In genomic region chr11:80974616-80975015, GRCm38 (mm10) we compare ENCODE assay signal across 17 mouse cellular contexts.
DNase-seq lines count a peak whose midpoint lies in the region; ATAC-seq and TF ChIP-seq lines count a peak whose summit lies in the region.
"Had no signal": no experiment of that assay in that cellular context is flagged by ENCODE, and none has a peak within 500 bp of the region (broad histone marks: within the 10 kb centered on the region; RNA-seq: fewer than 3 reads in every experiment).

No protein-coding gene starts in this region.

- no peak overlapping the region for H3K4me3 ChIP-seq in gastrocnemius, adult 2 months
- H3K4me3 ChIP-seq: embryonic facial prominence, embryonic 12.5 days; limb, embryonic 10.5 days; midbrain, embryonic 12.5 days; myocyte; neural tube, embryonic 15.5 days had no signal

- peak overlapping the region; percentile 38; the same call in 1 of the 2 replicates for H3K27ac ChIP-seq in gastrocnemius, adult 2 months
- H3K27ac ChIP-seq: embryonic facial prominence, embryonic 12.5 days; limb, embryonic 10.5 days; liver, embryonic 14.5 days; midbrain, embryonic 12.5 days; neural tube, embryonic 15.5 days had no signal

- DNase-seq in gastrocnemius, adult 2 months, result peak; percentile 30
- no peak for DNase-seq in gastrocnemius, postnatal 14 days
- DNase-seq in kidney, adult 18-20 months, result peak; percentile 3
- DNase-seq in kidney, adult 9 months, result no peak
- DNase-seq in lung, postnatal 10 days, result peak; percentile 32
- no peak for DNase-seq in lung, postnatal 4 days
- peak; percentile 25 for DNase-seq in lung, postnatal 36 days
- DNase-seq: forebrain, postnatal 0 days; thymus, adult 2 months had no signal

- ATAC-seq in inflammation-experienced regulatory T-cells, adult 6 months, result no peak
- ATAC-seq: forebrain, postnatal 0 days; hindbrain, embryonic 16.5 days had no signal

- no peak for TF ChIP-seq CTCF in gastrocnemius, adult 2 months (IDR thresholded peaks at IDR 0.05)

- intact Hi-C loops in gastrocnemius, adult 2 months (cut with DNase I), result no loop called here
- intact Hi-C loops in gastrocnemius, postnatal 14 days (cut with DNase I; ENCODE audit: low total_unique reads), result no loop called here

Comparison
In these comparisons a context has a peak if more than half of its experiments do, and no peak if none do; other contexts are left out.
1. DNase-seq: peak in gastrocnemius, adult 2 months (single experiment), kidney, adult 18-20 months (single experiment), lung, postnatal 10 days (single experiment) and lung, postnatal 36 days (single experiment); none in gastrocnemius, postnatal 14 days (single experiment), kidney, adult 9 months (single experiment) and lung, postnatal 4 days (0 of 2).